Mouse (Mus musculus) heart, embryonic 15.5 days (tissue): ENCODE measurements around the gene Ehbp1l1. TPM values are rescaled to one million over a fixed set of nuclear protein-coding genes. Genes with fewer than 3 reads are reported as not detected.
A peak's percentile ranks its signal among the peaks of the same experiment; 100 is the strongest.

Experiments
- ATAC-seq: fragments of 200-750 bp; cut with Nextera tagmentation; replicated peaks from 2 replicates; pipeline ENCODE4 v1.8.0; 2017; ENCODE audit warnings: low read depth, moderate TSS enrichment; ENCODE audit not compliant: insufficient number of reproducible peaks, insufficient read depth, low FRiP score
- H3K27ac ChIP-seq: fragments of 300-500 bp; sonication (generic); 2 replicates; pipeline ENCODE4 v1.5.1; 2015; ENCODE audit warnings: mild to moderate bottlenecking, inconsistent platforms
- H3K27me3 ChIP-seq: fragments of 300-500 bp; sonication (generic); 2 replicates; pipeline ENCODE4 v1.6.1; 2015; ENCODE audit warnings: inconsistent platforms
- H3K36me3 ChIP-seq: fragments of 300-500 bp; sonication (generic); 2 replicates; pipeline ENCODE4 v1.6.1; 2015; ENCODE audit warnings: mild to moderate bottlenecking, inconsistent platforms
- H3K4me1 ChIP-seq: fragments of 300-500 bp; sonication (generic); replicated peaks from 2 replicates; pipeline ENCODE4 v1.6.1; 2015; ENCODE audit warnings: inconsistent platforms
- H3K4me2 ChIP-seq: fragments of 300-500 bp; sonication (generic); 2 replicates; pipeline ENCODE4 v1.6.1; 2015; ENCODE audit warnings: inconsistent platforms, mild to moderate bottlenecking, moderate library complexity
- H3K4me3 ChIP-seq: fragments of 300-500 bp; sonication (generic); 2 replicates; pipeline ENCODE4 v1.5.1; 2015; ENCODE audit warnings: mild to moderate bottlenecking, inconsistent platforms
- H3K9ac ChIP-seq: fragments of 300-500 bp; sonication (generic); 2 replicates; pipeline ENCODE4 v1.6.1; 2015; ENCODE audit warnings: mild to moderate bottlenecking, inconsistent platforms
- H3K9me3 ChIP-seq: fragments of 300-500 bp; sonication (generic); replicated peaks from 2 replicates; pipeline ENCODE4 v1.6.1; 2016; ENCODE audit warnings: inconsistent platforms
- WGBS: fragments of 180-500 bp; shearing (Covaris S2); methylation state at CpG from one replicate; pipeline ENCODE4 v1.1.7; 2015; ENCODE audit warnings: mixed read lengths; 5-methylcytosine and 5-hydroxymethylcytosine counted together
- microRNA-seq: library from miRNA; unstranded; fragments of <30 nt; microRNA quantifications from one replicate; pipeline ENCODE4, GENCODE M21; 2016
- polyA plus RNA-seq: library from polyadenylated mRNA; unstranded; fragments of >200 nt; fragmentation: Nextera tagmentation; extraction: Ambion mirVana; gene quantifications from 2 replicates; pipeline ENCODE4 v1.2.1, GENCODE M21; 2015

The Ehbp1l1 gene
- polyA plus RNA-seq, 1 experiment from 2014 or later = 84.3 TPM

GRCm38 (mm10) chr19:5662981-5663913, 62.9 kb downstream of the Ehbp1l1 start, which contains the start of gene Sipa1:
TSS of gene Sipa1 (minus strand) at chr19:5663707.
- peak; percentile 93 for ATAC-seq
- peak within 1 kb of the TSS; percentile 56 for H3K4me2 ChIP-seq
- peaks cover 29% of the 10 kb centered on the region for H3K36me3 ChIP-seq
- H3K27ac ChIP-seq = peak within 1 kb of the TSS; percentile 89
- peak within 1 kb of the TSS; percentile 60 for H3K4me3 ChIP-seq
- 2% methylated on average over 32 of the region's 32 CpGs for WGBS
- peak within 1 kb of the TSS; percentile 61 for H3K9ac ChIP-seq
- no peaks in the 10 kb centered on the region for H3K27me3 ChIP-seq
- no peaks in the 10 kb centered on the region for H3K9me3 ChIP-seq
- H3K4me1 ChIP-seq = peaks cover 27% of the 10 kb centered on the region

GRCm38 (mm10) chr19:5662310-5662709, 63.8 kb downstream of the Ehbp1l1 start:
- H3K4me2 ChIP-seq = peak overlapping the region; percentile 56
- peak overlapping the region; percentile 61 for H3K9ac ChIP-seq
- peaks cover 27% of the 10 kb centered on the region for H3K36me3 ChIP-seq
- H3K9me3 ChIP-seq = no peaks in the 10 kb centered on the region
- peak overlapping the region; percentile 60 for H3K4me3 ChIP-seq
- H3K27ac ChIP-seq = peak overlapping the region; percentile 89
- 63% methylated on average over 8 of the region's 8 CpGs for WGBS
- no peaks in the 10 kb centered on the region for H3K27me3 ChIP-seq
- ATAC-seq = no peak
- peaks cover 27% of the 10 kb centered on the region for H3K4me1 ChIP-seq

- Histone ChIP-seq H3K9me3 (no peaks in the 10 kb centered on the region), H3K27ac (peak overlapping the region; percentile 89), H3K27me3 (peaks cover 1% of the 10 kb centered on the region), H3K4me1 (peaks cover 27% of the 10 kb centered on the region), H3K4me3 (peak overlapping the region; percentile 36), H3K4me2 (peak overlapping the region; percentile 56), H3K36me3 (peaks cover 20% of the 10 kb centered on the region), H3K9ac (peak overlapping the region; percentile 35; the same call in 1 of the 2 replicates)
- WGBS = 67% methylated on average over 16 of the region's 16 CpGs
- ATAC-seq = no peak
These were observed 65.0 kb downstream of the Ehbp1l1 start for GRCm38 (mm10) chr19:5660942-5661751.

Small RNA genes lying within 50 kb of the gene (microRNA-seq; reads per million reads assigned to microRNA genes)
- gene Mir6987 = not detected

Other genes with a start within 250 kb of the Ehbp1l1 start
- gene Mus81, start 237.9 kb downstream of the Ehbp1l1 start, polyA plus RNA-seq = 33.8 and 48.7 TPM in 2 replicates
- 1,578 and 1,766 TPM in 2 replicates for gene Cfl1, start 235.9 kb downstream of the Ehbp1l1 start, polyA plus RNA-seq
- 0.14 and 0.16 TPM in 2 replicates for gene 1700020D05Rik, start 222.5 kb downstream of the Ehbp1l1 start, polyA plus RNA-seq
- 15.8 and 17.6 TPM in 2 replicates for gene Snx32, start 215.8 kb downstream of the Ehbp1l1 start, polyA plus RNA-seq
- gene Ovol1, start 165.7 kb downstream of the Ehbp1l1 start, polyA plus RNA-seq = 0.25 and 0.87 TPM in 2 replicates
- 2.0 and 4.5 TPM in 2 replicates for gene Ap5b1, start 158.3 kb downstream of the Ehbp1l1 start, polyA plus RNA-seq
- gene Rnaseh2c, start 124.4 kb downstream of the Ehbp1l1 start, polyA plus RNA-seq = 89.7 and 96.1 TPM in 2 replicates
- gene Kat5, start 116.1 kb downstream of the Ehbp1l1 start, polyA plus RNA-seq = 29.6 and 35.3 TPM in 2 replicates
- 33.2 and 46.7 TPM in 2 replicates for gene Rela, start 88.8 kb downstream of the Ehbp1l1 start, polyA plus RNA-seq
- 20.6 and 33.5 TPM in 2 replicates for gene Sipa1, start 62.6 kb downstream of the Ehbp1l1 start, polyA plus RNA-seq
- 23.7 and 29.6 TPM in 2 replicates for gene Map3k11, start 37.6 kb downstream of the Ehbp1l1 start, polyA plus RNA-seq
- 8.9 and 14.2 TPM in 2 replicates for gene Pcnx3, start 37.4 kb downstream of the Ehbp1l1 start, polyA plus RNA-seq
- 0.40 TPM in 1 of 2 replicates, not detected in the other for gene Kcnk7, start 21.9 kb downstream of the Ehbp1l1 start, polyA plus RNA-seq
- 68.1 and 82.4 TPM in 2 replicates for gene Fam89b, start 3.3 kb upstream of the Ehbp1l1 start, polyA plus RNA-seq
- 26.6 and 43.3 TPM in 2 replicates for gene Ltbp3, start 14.6 kb upstream of the Ehbp1l1 start, polyA plus RNA-seq
- 53.5 and 65.9 TPM in 2 replicates for gene Scyl1, start 45.1 kb upstream of the Ehbp1l1 start, polyA plus RNA-seq
- gene Frmd8, start 149.0 kb upstream of the Ehbp1l1 start, polyA plus RNA-seq = 25.1 and 35.1 TPM in 2 replicates
- gene Slc25a45, start 151.5 kb upstream of the Ehbp1l1 start, polyA plus RNA-seq = 3.2 and 4.2 TPM in 2 replicates
- 1.2 and 2.0 TPM in 2 replicates for gene Tigd3, start 167.8 kb upstream of the Ehbp1l1 start, polyA plus RNA-seq
- 81.9 and 106 TPM in 2 replicates for gene Dpf2, start 186.7 kb upstream of the Ehbp1l1 start, polyA plus RNA-seq
- 10.4 and 13.0 TPM in 2 replicates for gene Cdc42ep2, start 198.5 kb upstream of the Ehbp1l1 start, polyA plus RNA-seq
- gene Pola2, start 237.9 kb upstream of the Ehbp1l1 start, polyA plus RNA-seq = 35.8 and 48.9 TPM in 2 replicates